Mouse (Mus musculus): ENCODE data around the gene Map4. TPM values are rescaled to one million over a fixed set of nuclear protein-coding genes. Genes with fewer than 3 reads are reported as not detected.

Map4 gene
- 60.8 and 67.1 TPM in 2 replicates for polyA plus RNA-seq (2014; fragmentation: Nextera tagmentation; extraction: Ambion mirVana)

GRCm38 (mm10) chr9:109931257-109932171, at the start of gene Map4:
Map4 (plus strand) TSS chr9:109931460.
- Histone ChIP-seq H3K4me3 (ENCODE audit: low read depth, low read length) (peak within 1 kb of the TSS; percentile 68), H3K27me3 (replicated peaks; ENCODE audit: control insufficient read depth, insufficient read depth, low read length) (no peaks in the 10 kb centered on the region), H3K36me3 (ENCODE audit: control insufficient read depth, insufficient read depth, low read length) (no peaks in the 10 kb centered on the region), H3K27ac (ENCODE audit: low read depth) (peak within 1 kb of the TSS; percentile 96), H3K9me3 (ENCODE audit: control insufficient read depth, low read length) (no peaks in the 10 kb centered on the region), H3K4me2 (ENCODE audit: low read length) (peak within 1 kb of the TSS; percentile 77), H3K4me1 (replicated peaks; ENCODE audit: control insufficient read depth, insufficient read depth, low read length) (peaks cover 7% of the 10 kb centered on the region), H3K9ac (ENCODE audit: low read length) (peak within 1 kb of the TSS; percentile 69)
- ATAC-seq (replicated peaks; ENCODE audit: low FRiP score, low TSS enrichment, low read depth) (peak; percentile 99), DNase-seq (ENCODE audit: low spot score) (peak; percentile 95)
- WGBS, result under 1% methylated on average over 92 of the region's 94 CpGs

- ATAC-seq (replicated peaks; ENCODE audit: low FRiP score, low TSS enrichment, low read depth) (peak; percentile 62), DNase-seq (ENCODE audit: low spot score) (no peak)
- Histone ChIP-seq H3K27ac (ENCODE audit: low read depth) (no peak overlapping the region), H3K9me3 (ENCODE audit: control insufficient read depth, low read length) (no peaks in the 10 kb centered on the region), H3K4me1 (replicated peaks; ENCODE audit: control insufficient read depth, insufficient read depth, low read length) (no peaks in the 10 kb centered on the region), H3K36me3 (ENCODE audit: control insufficient read depth, insufficient read depth, low read length) (peaks cover 100% of the 10 kb centered on the region), H3K9ac (ENCODE audit: low read length) (no peak overlapping the region), H3K27me3 (replicated peaks; ENCODE audit: control insufficient read depth, insufficient read depth, low read length) (no peaks in the 10 kb centered on the region), H3K4me3 (ENCODE audit: low read depth, low read length) (no peak overlapping the region), H3K4me2 (ENCODE audit: low read length) (no peak overlapping the region)
- 60% methylated on average over 4 of the region's 4 CpGs for WGBS
Observed at GRCm38 (mm10) chr9:109886259-109886658, 45.0 kb upstream of the Map4 start.

- DNase-seq (ENCODE audit: low spot score) (no peak), ATAC-seq (replicated peaks; ENCODE audit: low FRiP score, low TSS enrichment, low read depth) (no peak)
- Histone ChIP-seq H3K4me1 (replicated peaks; ENCODE audit: control insufficient read depth, insufficient read depth, low read length) (no peaks in the 10 kb centered on the region), H3K4me3 (ENCODE audit: low read depth, low read length) (no peak overlapping the region), H3K27ac (ENCODE audit: low read depth) (no peak overlapping the region), H3K4me2 (ENCODE audit: low read length) (no peak overlapping the region), H3K27me3 (replicated peaks; ENCODE audit: control insufficient read depth, insufficient read depth, low read length) (no peaks in the 10 kb centered on the region), H3K9ac (ENCODE audit: low read length) (no peak overlapping the region), H3K36me3 (ENCODE audit: control insufficient read depth, insufficient read depth, low read length) (peaks cover 100% of the 10 kb centered on the region), H3K9me3 (ENCODE audit: control insufficient read depth, low read length) (no peaks in the 10 kb centered on the region)
- 93% methylated on average over 5 of the region's 5 CpGs for WGBS
Observed at GRCm38 (mm10) chr9:109887321-109887720, 43.9 kb upstream of the Map4 start.

- no peak overlapping the region for H3K27ac ChIP-seq (ENCODE audit: low read depth)
- H3K4me2 ChIP-seq (ENCODE audit: low read length), result no peak overlapping the region
- WGBS, result 89% methylated on average over 8 of the region's 8 CpGs
- DNase-seq (ENCODE audit: low spot score) (no peak), ATAC-seq (replicated peaks; ENCODE audit: low FRiP score, low TSS enrichment, low read depth) (no peak)
- H3K4me1 ChIP-seq (replicated peaks; ENCODE audit: control insufficient read depth, insufficient read depth, low read length), result no peaks in the 10 kb centered on the region
- H3K9me3 ChIP-seq (ENCODE audit: control insufficient read depth, low read length), result no peaks in the 10 kb centered on the region
- H3K27me3 ChIP-seq (replicated peaks; ENCODE audit: control insufficient read depth, insufficient read depth, low read length), result no peaks in the 10 kb centered on the region
- no peak overlapping the region for H3K4me3 ChIP-seq (ENCODE audit: low read depth, low read length)
- H3K36me3 ChIP-seq (ENCODE audit: control insufficient read depth, insufficient read depth, low read length), result peaks cover 83% of the 10 kb centered on the region
- H3K9ac ChIP-seq (ENCODE audit: low read length), result no peak overlapping the region
Observed at GRCm38 (mm10) chr9:109891501-109891900, 39.8 kb upstream of the Map4 start.

- H3K4me3 ChIP-seq (ENCODE audit: low read depth, low read length), result no peak overlapping the region
- no peak overlapping the region for H3K9ac ChIP-seq (ENCODE audit: low read length)
- DNase-seq (ENCODE audit: low spot score), result peak; percentile 88
- no peak overlapping the region for H3K27ac ChIP-seq (ENCODE audit: low read depth)
- no peaks in the 10 kb centered on the region for H3K4me1 ChIP-seq (replicated peaks; ENCODE audit: control insufficient read depth, insufficient read depth, low read length)
- no peak for ATAC-seq (replicated peaks; ENCODE audit: low FRiP score, low TSS enrichment, low read depth)
- H3K9me3 ChIP-seq (ENCODE audit: control insufficient read depth, low read length), result no peaks in the 10 kb centered on the region
- H3K27me3 ChIP-seq (replicated peaks; ENCODE audit: control insufficient read depth, insufficient read depth, low read length), result no peaks in the 10 kb centered on the region
- H3K36me3 ChIP-seq (ENCODE audit: control insufficient read depth, insufficient read depth, low read length), result peaks cover 74% of the 10 kb centered on the region
- no peak overlapping the region for H3K4me2 ChIP-seq (ENCODE audit: low read length)
- 61% methylated on average over 5 of the region's 5 CpGs for WGBS
Observed at GRCm38 (mm10) chr9:109892651-109893250, 38.5 kb upstream of the Map4 start.

- no peak overlapping the region for H3K4me3 ChIP-seq (ENCODE audit: low read depth, low read length)
- H3K9ac ChIP-seq (ENCODE audit: low read length), result peak overlapping the region; percentile 14; the same call in 1 of the 2 replicates
- H3K36me3 ChIP-seq (ENCODE audit: control insufficient read depth, insufficient read depth, low read length), result peaks cover 56% of the 10 kb centered on the region
- peak overlapping the region; percentile 36 for H3K27ac ChIP-seq (ENCODE audit: low read depth)
- ATAC-seq (replicated peaks; ENCODE audit: low FRiP score, low TSS enrichment, low read depth), result peak; percentile 75
- peak; percentile 75 for DNase-seq (ENCODE audit: low spot score)
- H3K9me3 ChIP-seq (ENCODE audit: control insufficient read depth, low read length), result no peaks in the 10 kb centered on the region
- WGBS, result 30% methylated on average over 6 of the region's 6 CpGs
- no peaks in the 10 kb centered on the region for H3K27me3 ChIP-seq (replicated peaks; ENCODE audit: control insufficient read depth, insufficient read depth, low read length)
- no peak overlapping the region for H3K4me2 ChIP-seq (ENCODE audit: low read length)
- no peaks in the 10 kb centered on the region for H3K4me1 ChIP-seq (replicated peaks; ENCODE audit: control insufficient read depth, insufficient read depth, low read length)
Observed at GRCm38 (mm10) chr9:109894413-109895090, 36.7 kb upstream of the Map4 start.

GRCm38 (mm10) chr9:109895593-109895992, 35.7 kb upstream of the Map4 start:
- Histone ChIP-seq H3K9ac (ENCODE audit: low read length) (no peak overlapping the region), H3K36me3 (ENCODE audit: control insufficient read depth, insufficient read depth, low read length) (peaks cover 45% of the 10 kb centered on the region), H3K4me1 (replicated peaks; ENCODE audit: control insufficient read depth, insufficient read depth, low read length) (no peaks in the 10 kb centered on the region), H3K27ac (ENCODE audit: low read depth) (no peak overlapping the region), H3K9me3 (ENCODE audit: control insufficient read depth, low read length) (no peaks in the 10 kb centered on the region), H3K27me3 (replicated peaks; ENCODE audit: control insufficient read depth, insufficient read depth, low read length) (no peaks in the 10 kb centered on the region), H3K4me2 (ENCODE audit: low read length) (no peak overlapping the region), H3K4me3 (ENCODE audit: low read depth, low read length) (no peak overlapping the region)
- DNase-seq (ENCODE audit: low spot score) (no peak), ATAC-seq (replicated peaks; ENCODE audit: low FRiP score, low TSS enrichment, low read depth) (0 out of 2 replicates have a peak, but pooled peaks have one; percentile 9)
- WGBS, result 60% methylated on average over 6 of the region's 6 CpGs

GRCm38 (mm10) chr9:109896253-109897150, 34.8 kb upstream of the Map4 start:
- no peak overlapping the region for H3K9ac ChIP-seq (ENCODE audit: low read length)
- H3K27ac ChIP-seq (ENCODE audit: low read depth), result no peak overlapping the region
- H3K4me2 ChIP-seq (ENCODE audit: low read length), result no peak overlapping the region
- no peaks in the 10 kb centered on the region for H3K27me3 ChIP-seq (replicated peaks; ENCODE audit: control insufficient read depth, insufficient read depth, low read length)
- H3K4me1 ChIP-seq (replicated peaks; ENCODE audit: control insufficient read depth, insufficient read depth, low read length), result no peaks in the 10 kb centered on the region
- WGBS, result 78% methylated on average over 8 of the region's 8 CpGs
- peaks cover 36% of the 10 kb centered on the region for H3K36me3 ChIP-seq (ENCODE audit: control insufficient read depth, insufficient read depth, low read length)
- ATAC-seq (replicated peaks; ENCODE audit: low FRiP score, low TSS enrichment, low read depth) (no peak), DNase-seq (ENCODE audit: low spot score) (no peak)
- H3K9me3 ChIP-seq (ENCODE audit: control insufficient read depth, low read length), result no peaks in the 10 kb centered on the region
- no peak overlapping the region for H3K4me3 ChIP-seq (ENCODE audit: low read depth, low read length)

All from intestine, embryonic 14.5 days (tissue).